ENCODE assay signal across 8 mouse cellular contexts in genomic region chr11:119602763-119603526, GRCm38 (mm10). TPM values are rescaled to one million over a fixed set of nuclear protein-coding genes. Genes with fewer than 3 reads are reported as not detected.
DNase-seq lines count a peak whose midpoint lies in the region; ATAC-seq and TF ChIP-seq lines count a peak whose summit lies in the region.

Gene Rptor (plus strand): TSS chr11:119602905.

- H3K4me3 ChIP-seq in G1E (ENCODE audit: low read depth, low read length) = peak within 1 kb of the TSS; percentile 98
- H3K4me3 ChIP-seq in forebrain, embryonic 16.5 days (replicated peaks; ENCODE audit: low read length) = peak within 1 kb of the TSS; percentile 98
- peak within 1 kb of the TSS; percentile 90 for H3K4me3 ChIP-seq in layer of hippocampus, adult 2 months
- H3K4me3 ChIP-seq in lung, embryonic 14.5 days (ENCODE audit: low read depth, low read length) = peak within 1 kb of the TSS; percentile 100
- peak within 1 kb of the TSS; percentile 72 for H3K4me3 ChIP-seq in olfactory bulb, adult 2 months (ENCODE audit: insufficient read depth, low read depth, low read length)
- H3K4me3 ChIP-seq in thymus, adult 2 months (ENCODE audit: control insufficient read depth, insufficient read depth, low read length) = peak within 1 kb of the TSS; percentile 76

- TF ChIP-seq POLR2A in olfactory bulb, adult 2 months (IDR thresholded peaks at IDR 0.05; ENCODE audit: insufficient read depth, low read depth, low read length) = no peak; the same call in 1 of the 2 replicates
- peak; percentile 21; the same call in 1 of the 2 replicates for TF ChIP-seq POLR2A in thymus, adult 2 months (IDR thresholded peaks at IDR 0.05; ENCODE audit: control insufficient read depth, extremely low read depth, insufficient read depth, low read length, poor library complexity)

- intact Hi-C loops in heart, postnatal 36 days (cut with DNase I) = loop anchor here (5.0 kb wide), 1 partner anchor 111 kb away; the partner anchor contains the start of gene Endov

- peaks cover 9% of the 10 kb centered on the region for H3K9me3 ChIP-seq in G1E (replicated peaks)
- H3K9me3 ChIP-seq in forebrain, embryonic 16.5 days (ENCODE audit: control insufficient read depth, low read length) = no peaks in the 10 kb centered on the region
- H3K9me3 ChIP-seq in lung, embryonic 14.5 days (ENCODE audit: low read depth, low read length) = no peaks in the 10 kb centered on the region

- peaks cover 25% of the 10 kb centered on the region for H3K36me3 ChIP-seq in G1E (replicated peaks)
- no peaks in the 10 kb centered on the region for H3K36me3 ChIP-seq in forebrain, embryonic 16.5 days (ENCODE audit: control insufficient read depth, insufficient read depth)
- 0 out of 2 replicates have a peak, but pooled peaks cover 12% of the 10 kb centered on the region for H3K36me3 ChIP-seq in lung, embryonic 14.5 days (ENCODE audit: insufficient read depth)
- no peaks in the 10 kb centered on the region for H3K36me3 ChIP-seq in thymus, adult 2 months (ENCODE audit: control insufficient read depth, insufficient read depth, low read length)

- peak within 1 kb of the TSS; percentile 96 for H3K4me2 ChIP-seq in forebrain, embryonic 16.5 days (ENCODE audit: low read length)
- peak within 1 kb of the TSS; percentile 73 for H3K4me2 ChIP-seq in lung, embryonic 14.5 days

- ATAC-seq in G1E (ENCODE audit: extremely low read depth, insufficient number of reproducible peaks, low FRiP score, poor library complexity, severe bottlenecking) = peak; percentile 94
- peak; percentile 100 for ATAC-seq in forebrain, embryonic 16.5 days
- ATAC-seq in lung, embryonic 14.5 days (ENCODE audit: insufficient read depth) = peak; percentile 99

- peaks cover 10% of the 10 kb centered on the region for H3K27me3 ChIP-seq in G1E (ENCODE audit: insufficient read depth, low read length)
- H3K27me3 ChIP-seq in forebrain, embryonic 16.5 days (replicated peaks; ENCODE audit: control insufficient read depth, insufficient read depth, low read length) = no peaks in the 10 kb centered on the region
- H3K27me3 ChIP-seq in lung, embryonic 14.5 days (ENCODE audit: insufficient read depth, low read length) = no peaks in the 10 kb centered on the region
- no peaks in the 10 kb centered on the region for H3K27me3 ChIP-seq in thymus, adult 2 months (ENCODE audit: control insufficient read depth, insufficient read depth, low read length)

- peaks cover 23% of the 10 kb centered on the region for H3K4me1 ChIP-seq in G1E (ENCODE audit: insufficient read depth, low read depth, low read length)
- peaks cover 10% of the 10 kb centered on the region for H3K4me1 ChIP-seq in forebrain, embryonic 16.5 days (replicated peaks; ENCODE audit: control insufficient read depth, insufficient read depth, low read length)
- no peaks in the 10 kb centered on the region for H3K4me1 ChIP-seq in lung, embryonic 14.5 days (ENCODE audit: insufficient read depth)
- H3K4me1 ChIP-seq in olfactory bulb, adult 2 months (ENCODE audit: control insufficient read depth, insufficient read depth, low read length) = peaks cover 8% of the 10 kb centered on the region; the same call in 1 of the 2 replicates
- H3K4me1 ChIP-seq in thymus, adult 2 months (replicated peaks; ENCODE audit: control insufficient read depth, insufficient read depth, low read length) = peaks cover 6% of the 10 kb centered on the region

- peak within 1 kb of the TSS; percentile 94 for H3K9ac ChIP-seq in forebrain, embryonic 16.5 days (replicated peaks; ENCODE audit: low read depth, low read length)
- H3K9ac ChIP-seq in lung, embryonic 14.5 days = peak within 1 kb of the TSS; percentile 98

- under 1% methylated on average over 63 of the region's 63 CpGs for WGBS in forebrain, embryonic 16.5 days
- 1% methylated on average over 61 of the region's 63 CpGs for WGBS in lung, embryonic 14.5 days
- under 1% methylated on average over 55 of the region's 63 CpGs for WGBS in olfactory bulb, adult 2 months
- WGBS in thymus, adult 2 months = under 1% methylated on average over 63 of the region's 63 CpGs

- peak within 1 kb of the TSS; percentile 79 for H3K27ac ChIP-seq in forebrain, embryonic 16.5 days (ENCODE audit: low read length)
- H3K27ac ChIP-seq in layer of hippocampus, adult 2 months = peak within 1 kb of the TSS; percentile 96
- H3K27ac ChIP-seq in lung, embryonic 14.5 days (ENCODE audit: low read depth) = peak within 1 kb of the TSS; percentile 84
- peak within 1 kb of the TSS; percentile 44 for H3K27ac ChIP-seq in olfactory bulb, adult 2 months (ENCODE audit: insufficient read depth, low read depth, low read length)
- H3K27ac ChIP-seq in thymus, adult 2 months (ENCODE audit: control insufficient read depth, insufficient read depth, low read length) = no peak within 1 kb of the TSS

- DNase-seq in G1E (ENCODE audit: low spot score) = peak; percentile 92
- peak; percentile 96 to 99 for DNase-seq in cerebellum, adult 18-20 months
- DNase-seq in heart, postnatal 36 days = peak; percentile 98 to 100
- peak; percentile 98 to 99 for DNase-seq in layer of hippocampus, adult 2 months (ENCODE audit: low spot score in 2 of 2)
- peak; percentile 100 for DNase-seq in lung, embryonic 14.5 days
- DNase-seq in thymus, adult 2 months = peak; percentile 97

- no peak for TF ChIP-seq CTCF in G1E (IDR thresholded peaks at IDR 0.05; ENCODE audit: low read depth, low read length)
- TF ChIP-seq CTCF in layer of hippocampus, adult 2 months (conservative IDR thresholded peaks at IDR 0.05) = no peak
- TF ChIP-seq CTCF in lung, embryonic 14.5 days (IDR thresholded peaks at IDR 0.05; ENCODE audit: low read depth) = no peak
- TF ChIP-seq CTCF in olfactory bulb, adult 2 months (IDR thresholded peaks at IDR 0.05; ENCODE audit: insufficient read depth, low read depth, low read length) = no peak
- 0 out of 2 replicates have a peak, but pooled peaks have one; percentile 18 for TF ChIP-seq CTCF in thymus, adult 2 months (IDR thresholded peaks at IDR 0.05; ENCODE audit: borderline replicate concordance, control insufficient read depth, extremely low read depth, insufficient read depth, low read length, poor library complexity)

RNA-seq across cellular contexts. Expression of gene Rptor, which starts in this region (rescaled TPM):
- total RNA-seq in G1E (2014; fragmentation: Nextera tagmentation) (44.2 and 46.5 TPM in 2 replicates), G1E (2017) (16.8 and 17.9 TPM in 2 replicates)
- 51.9 and 57.9 TPM in 2 replicates for polyA plus RNA-seq in G1E (2012)
- 8.5 and 11.3 TPM in 2 replicates for polyA plus RNA-seq in forebrain, embryonic 16.5 days (2015; fragmentation: Nextera tagmentation; extraction: Ambion mirVana)
- 10 to 100 TPM; 34.8 to 36.0 TPM for total RNA-seq in heart, postnatal 36 days (2021)
- total RNA-seq in layer of hippocampus, adult 2 months (2021) = 10 to 100 TPM; 62.3 to 66.1 TPM
- polyA plus RNA-seq in lung, embryonic 14.5 days (2014; fragmentation: Nextera tagmentation; extraction: Ambion mirVana) = 14.6 TPM in 2 replicates
- polyA plus RNA-seq in olfactory bulb, adult 2 months (2012; ENCODE audit: insufficient read depth, insufficient read length, low replicate concordance, missing spikeins) = 61.2 TPM in 1 of 2 replicates, not detected in the other
- 58.7 and 61.4 TPM in 2 replicates for polyA plus RNA-seq in thymus, adult 2 months (2012; rRNA removed)
